Mouse (Mus musculus) cerebellum, adult 18-20 months (tissue): ENCODE measurements around the gene Wdr24.
A peak's percentile ranks its signal among the peaks of the same experiment; 100 is the strongest.

Source experiments
- DNase-seq, 2 experiments: peaks; one replicate each; pipeline ENCODE4 v3.0.0; 2021

Wdr24 gene

DNA sequence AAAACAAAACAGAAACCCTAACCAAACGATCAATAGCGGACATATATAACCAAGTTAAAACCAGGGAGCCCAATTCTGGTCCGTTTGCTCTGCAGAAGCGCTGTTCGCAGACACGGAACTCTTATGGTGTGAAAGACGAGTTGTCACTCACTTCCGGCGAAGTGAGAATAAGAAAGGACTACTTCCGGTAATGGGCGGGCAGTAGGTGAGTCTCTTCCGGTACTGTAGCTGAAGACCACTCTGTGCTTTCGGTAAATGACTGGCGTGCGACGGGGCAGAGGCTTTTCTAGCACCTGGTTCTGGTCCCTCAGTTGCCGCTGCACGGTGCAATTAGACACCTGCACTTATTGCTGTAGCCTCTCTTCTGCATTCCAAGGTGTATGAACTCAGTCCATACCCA, at the start of gene Wdr24:
TSS of gene Wdr24 (plus strand) at position 176 of the 400 bp plus-strand sequence.
- DNase-seq: peak; percentile 75 to 84

DNA sequence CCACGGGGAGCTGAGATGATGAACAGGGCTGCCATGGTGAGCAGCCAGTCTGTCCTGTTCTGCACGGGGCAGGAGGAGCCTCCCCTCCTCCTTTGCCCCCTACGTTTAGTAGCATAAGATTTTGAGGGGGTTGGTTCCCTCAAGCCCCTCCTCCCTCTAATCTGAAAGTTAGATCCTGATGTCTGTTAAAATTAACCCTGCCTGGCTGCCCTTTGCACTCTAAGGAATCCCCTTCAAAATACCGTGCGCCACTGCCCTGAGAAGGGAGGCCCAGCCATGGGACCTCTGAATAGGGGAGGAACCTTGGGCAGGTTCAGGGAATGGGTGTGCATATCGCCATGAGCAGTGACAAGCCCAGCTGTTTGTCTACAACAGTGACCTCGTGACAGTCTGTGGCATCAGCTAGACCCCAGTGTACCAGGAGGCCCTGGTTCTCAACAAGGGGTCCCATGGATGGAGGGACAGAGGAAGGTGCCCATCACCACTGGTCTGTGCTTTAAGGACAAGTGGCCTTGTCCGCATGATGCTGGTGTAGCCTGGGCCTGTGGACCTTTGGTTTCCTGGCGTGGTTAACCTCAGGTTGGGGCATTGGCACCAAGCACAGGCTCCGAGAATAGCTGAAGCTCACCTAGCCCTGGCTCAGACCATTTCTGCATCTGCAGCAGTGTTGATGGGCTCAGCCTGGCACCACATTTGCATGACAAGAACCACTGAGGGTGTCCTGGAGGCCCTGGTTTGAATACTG, 47.9 kb upstream of the Wdr24 start:
- no peak for DNase-seq

DNA sequence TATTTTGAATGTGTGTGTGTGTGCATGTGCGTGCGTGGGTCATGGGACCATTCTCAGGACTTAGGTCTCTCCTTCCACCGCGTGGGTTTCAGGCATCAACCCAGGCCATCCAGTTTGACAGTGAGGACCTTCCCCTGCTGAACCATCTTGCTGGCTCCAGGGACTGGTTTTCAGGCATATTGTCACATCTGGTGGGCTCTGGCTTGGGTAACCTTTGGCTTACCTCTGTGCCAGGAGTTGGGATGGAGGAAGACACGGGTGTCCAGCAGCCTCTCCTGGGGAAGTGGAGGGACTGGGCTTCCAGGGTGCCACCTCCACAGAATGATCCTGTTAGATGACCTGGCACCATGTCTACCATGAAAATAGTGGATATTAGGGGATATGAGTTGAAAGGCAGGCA, 45.5 kb upstream of the Wdr24 start:
- no peak for DNase-seq

DNA sequence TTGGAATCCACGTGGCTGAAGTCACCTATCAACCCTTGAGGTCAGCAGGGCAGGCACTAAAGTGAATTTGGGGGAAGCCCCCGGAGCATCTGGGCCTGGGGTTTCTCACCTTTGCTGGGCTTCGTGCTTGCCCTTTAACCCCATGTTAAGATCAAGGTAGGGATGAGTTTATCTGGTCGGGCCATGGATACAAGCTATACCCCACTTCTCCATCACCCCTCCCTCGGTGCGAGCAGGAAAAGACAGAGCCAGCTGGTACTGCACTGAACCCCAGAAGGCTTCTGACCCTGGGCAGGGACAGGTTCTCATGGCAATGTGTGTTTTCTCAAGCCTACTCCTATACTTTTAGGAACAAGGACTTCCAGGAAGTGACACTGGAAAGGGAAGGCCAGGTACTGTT, 42.1 kb upstream of the Wdr24 start:
- no peak for DNase-seq

DNA sequence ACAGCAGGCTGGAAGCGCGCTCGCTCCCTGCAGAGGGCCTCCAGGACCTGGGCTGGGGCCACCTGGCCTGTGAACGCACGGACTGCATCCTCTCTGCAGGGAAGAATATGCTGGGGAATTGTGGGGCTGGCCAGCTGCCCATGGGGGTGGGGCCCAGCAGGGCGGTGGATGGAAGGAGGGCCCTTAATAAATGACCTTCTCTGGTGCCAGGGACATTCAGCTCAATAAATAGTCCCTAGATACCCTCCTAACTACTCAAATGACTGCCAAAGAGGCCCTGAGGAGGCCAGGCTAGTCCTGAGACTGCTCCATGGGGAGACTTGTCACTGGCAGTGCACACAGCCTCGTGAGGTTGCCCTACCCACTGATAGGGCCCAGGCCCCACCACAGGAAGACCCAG, 40.3 kb upstream of the Wdr24 start:
- peak; percentile 57 to 69 for DNase-seq

DNA sequence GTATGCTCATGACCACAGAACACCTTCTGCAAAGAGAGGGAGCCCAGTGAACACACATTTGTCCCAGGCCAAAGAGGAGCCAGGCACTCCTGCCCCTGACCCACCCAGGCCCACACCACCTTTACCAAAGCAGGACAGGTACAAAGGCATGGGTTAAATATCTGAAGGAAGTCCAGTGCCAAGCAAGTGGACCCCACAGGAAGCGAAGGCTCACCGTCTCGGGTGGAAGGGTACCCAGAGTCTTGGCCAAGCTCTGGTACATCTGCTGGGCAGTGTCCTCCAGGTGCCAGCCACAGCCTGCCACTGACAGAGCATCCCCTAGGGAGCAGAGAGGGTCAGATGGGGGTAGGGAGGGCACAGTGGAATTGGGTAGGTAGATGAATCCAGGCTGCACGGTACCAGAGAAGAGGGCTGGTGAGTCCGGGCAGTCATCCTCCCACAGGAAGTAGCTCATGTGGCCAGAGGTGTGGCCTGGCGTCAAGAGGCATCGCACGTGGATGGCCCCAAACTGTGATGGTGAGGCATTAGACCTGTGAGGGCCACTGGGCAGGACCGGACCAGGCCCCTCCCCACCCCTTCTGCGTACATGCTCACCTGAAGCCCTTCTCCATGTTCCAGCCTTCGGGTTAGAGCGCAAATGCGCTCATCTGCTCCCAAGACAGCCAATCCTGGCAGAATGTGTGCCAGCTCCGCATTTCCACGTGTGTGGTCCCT, 39.4 kb upstream of the Wdr24 start:
- no peak for DNase-seq

DNA sequence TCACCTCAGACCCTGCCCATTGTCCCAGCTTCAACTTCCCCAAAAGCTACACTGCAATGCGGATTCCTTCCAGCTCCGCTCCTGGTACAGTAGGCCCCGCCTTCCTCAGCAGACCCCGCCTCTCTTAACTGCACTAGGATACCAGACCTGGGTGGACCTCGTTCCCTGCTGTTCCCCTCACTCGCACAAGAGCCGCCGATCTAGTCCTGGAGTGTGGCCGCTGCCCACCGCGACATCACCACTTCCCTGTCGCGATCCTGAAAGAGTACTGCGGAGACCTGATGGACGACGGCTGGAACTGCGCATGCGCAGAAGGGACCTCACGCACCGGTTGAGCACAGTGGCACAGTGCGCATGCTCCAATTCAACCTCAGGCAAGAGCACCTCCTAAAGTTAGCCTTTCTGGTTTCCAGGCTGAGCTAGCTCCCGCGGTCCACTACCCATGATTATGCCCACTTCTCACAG, 38.1 kb upstream of the Wdr24 start, which contains the start of gene Haghl:
TSS of gene Haghl (minus strand) at position 393 of the 465 bp plus-strand sequence.
- DNase-seq: peak; percentile 96 to 99

DNA sequence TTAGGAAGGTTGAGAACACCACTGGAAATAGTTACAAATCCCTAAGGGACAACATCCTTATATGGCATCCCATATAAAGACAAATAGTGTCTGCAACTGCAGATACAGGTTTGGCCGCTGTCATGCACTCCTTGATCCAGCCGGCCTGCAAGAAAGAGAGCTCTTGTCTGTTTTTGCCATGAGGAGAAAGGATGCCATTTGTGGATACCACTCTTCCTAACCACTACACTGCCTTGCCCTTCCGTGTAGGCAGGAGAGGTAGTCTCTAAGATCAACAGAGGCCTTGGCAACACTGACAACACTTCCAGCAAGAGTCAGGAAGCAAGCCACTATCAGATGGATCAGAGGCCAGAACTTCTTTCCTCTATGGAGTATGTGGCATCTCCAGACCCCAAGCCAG, 37.1 kb upstream of the Wdr24 start, which contains the start of gene Ccdc78:
TSS of gene Ccdc78 (plus strand) at position 301 of the 400 bp plus-strand sequence.
- DNase-seq: peak in 1 of 2 experiments; percentile 11

DNA sequence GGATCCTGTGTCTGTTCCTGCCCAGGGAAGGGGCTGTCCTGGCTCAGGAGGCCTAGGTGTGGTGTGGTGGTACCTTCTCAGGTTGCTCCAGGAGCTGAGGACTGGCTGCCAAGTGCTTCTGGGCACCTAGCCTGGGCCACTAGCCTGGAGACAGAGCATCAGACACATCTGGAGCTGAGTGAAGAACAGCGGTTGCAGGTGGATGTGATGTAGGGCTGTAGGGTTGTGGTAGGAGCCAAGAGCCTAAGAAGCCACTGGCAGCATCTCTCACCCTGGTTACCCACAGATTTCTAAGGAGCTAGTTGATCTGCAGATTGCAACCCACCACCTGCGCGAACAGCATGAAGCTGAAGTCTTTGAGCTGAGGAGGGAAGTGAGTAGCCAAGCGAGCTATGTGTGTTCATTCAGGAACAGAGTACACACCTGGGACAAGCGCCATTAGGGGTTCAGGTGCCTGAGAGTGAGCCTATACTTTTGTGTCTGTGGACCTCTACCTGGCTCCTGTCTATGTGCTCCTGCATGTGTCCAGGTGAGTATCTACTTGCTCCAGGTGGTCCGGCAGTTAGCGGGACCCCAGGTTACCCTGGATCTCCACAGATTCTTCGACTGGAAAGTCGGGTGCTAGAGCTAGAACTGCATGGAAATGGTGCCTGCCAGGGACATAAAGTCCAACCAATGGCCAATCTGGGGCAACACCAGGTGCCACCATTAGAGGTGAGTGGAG, 36.5 kb upstream of the Wdr24 start:
- DNase-seq: peak in 1 of 2 experiments; percentile 12

DNA sequence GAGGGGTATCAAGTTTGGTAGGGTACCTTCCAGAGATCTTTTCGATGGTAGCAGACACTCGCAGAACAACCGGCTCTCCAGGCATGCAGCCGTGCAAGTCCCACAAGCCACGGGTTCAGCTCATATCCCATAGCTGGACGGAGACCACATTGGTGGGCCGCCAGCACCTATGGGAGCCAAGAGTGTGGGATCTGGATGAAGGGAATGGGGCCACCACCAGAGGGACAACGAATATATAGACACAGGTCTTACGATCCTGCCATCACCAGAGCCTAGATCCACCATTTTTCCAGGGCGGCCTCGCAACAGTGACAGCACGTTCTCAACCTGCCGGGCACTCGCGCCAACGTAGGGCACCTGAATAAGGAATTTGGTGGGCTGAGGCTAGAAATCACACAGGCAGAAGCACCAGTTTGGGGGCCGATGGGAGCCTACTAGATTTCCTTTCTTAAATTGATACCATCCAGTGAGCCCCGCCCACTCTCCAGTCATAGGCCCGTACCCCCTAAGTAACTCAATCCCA, 32.0 kb upstream of the Wdr24 start:
- peak in 1 of 2 experiments; percentile 28 for DNase-seq

DNA sequence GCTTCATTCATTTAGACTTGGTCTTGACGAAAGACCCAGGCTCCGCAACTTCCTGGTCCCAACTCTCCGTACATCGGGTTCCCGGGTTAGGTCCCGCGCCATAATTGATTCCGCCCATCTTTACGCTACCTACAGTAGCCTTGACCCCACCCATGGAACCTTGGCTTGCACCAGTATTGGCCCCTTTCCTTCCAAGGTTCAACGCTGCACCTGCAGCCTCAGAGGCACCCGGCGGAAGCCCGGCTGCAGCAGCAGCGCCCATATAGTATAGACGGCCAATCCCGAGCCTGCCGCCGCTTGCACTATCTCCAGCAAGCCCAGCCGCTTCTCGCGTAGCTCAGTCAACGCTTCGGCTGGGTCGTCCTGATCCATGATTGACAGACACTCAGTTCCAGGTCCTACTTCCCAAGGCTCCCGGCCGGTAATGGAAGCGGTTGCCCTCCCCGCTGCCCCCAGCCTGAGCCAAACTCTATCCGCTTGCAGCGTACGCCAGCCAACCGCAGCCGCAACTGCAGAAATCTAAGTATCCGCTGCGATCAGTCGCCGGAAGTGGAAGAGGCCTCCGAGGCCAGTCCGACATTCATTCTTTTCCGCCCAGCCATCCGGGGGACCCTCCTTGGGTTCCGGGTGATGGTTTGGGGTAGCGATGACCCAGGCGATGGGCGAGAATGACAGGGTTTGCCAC, 31.4 kb upstream of the Wdr24 start:
- peak; percentile 79 to 90 for DNase-seq

DNA sequence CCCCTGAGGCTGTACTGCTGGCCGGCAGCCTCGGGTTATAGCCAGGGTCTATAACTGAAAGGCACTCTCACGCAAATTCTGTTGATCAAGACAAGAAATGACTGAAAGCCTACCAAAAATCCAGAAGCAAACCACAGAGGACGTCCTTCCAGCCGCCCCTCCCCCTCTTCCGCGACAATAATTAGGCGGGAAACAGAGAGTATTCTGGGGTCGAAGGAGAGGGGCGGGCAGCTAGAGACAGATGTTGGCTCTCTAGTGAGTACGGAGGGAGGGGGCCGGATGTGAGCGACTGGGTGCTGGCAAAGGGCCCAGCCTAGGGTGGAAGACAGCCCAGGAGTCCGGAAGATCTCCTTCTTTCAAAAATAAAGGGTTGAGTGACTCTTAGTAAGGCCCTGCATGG, 30.8 kb upstream of the Wdr24 start, which contains the start of gene Fam173a:
TSS of gene Fam173a (minus strand) at position 287 of the 400 bp plus-strand sequence.
- DNase-seq: peak in 1 of 2 experiments; percentile 62

DNA sequence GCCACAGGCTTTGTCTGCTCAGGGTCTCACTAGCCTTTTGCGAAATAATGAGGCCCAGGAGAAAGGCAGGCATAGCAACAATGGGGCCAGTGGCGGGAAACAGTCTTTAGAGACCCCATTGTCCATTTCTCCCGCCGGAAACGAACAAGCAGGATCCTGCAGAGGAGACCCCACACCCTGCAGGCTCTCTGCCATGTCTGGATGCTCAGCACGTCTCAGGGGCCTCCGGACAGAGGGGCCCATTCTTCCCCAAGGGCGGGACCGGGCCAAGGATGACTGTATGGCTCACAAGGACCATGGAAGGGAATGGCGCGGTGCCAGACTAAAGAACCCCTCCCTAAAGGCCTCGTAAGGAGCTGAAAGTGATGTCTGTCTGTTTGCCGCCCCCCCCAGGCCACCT, 29.2 kb upstream of the Wdr24 start:
- DNase-seq: peak; percentile 22 to 27

DNA sequence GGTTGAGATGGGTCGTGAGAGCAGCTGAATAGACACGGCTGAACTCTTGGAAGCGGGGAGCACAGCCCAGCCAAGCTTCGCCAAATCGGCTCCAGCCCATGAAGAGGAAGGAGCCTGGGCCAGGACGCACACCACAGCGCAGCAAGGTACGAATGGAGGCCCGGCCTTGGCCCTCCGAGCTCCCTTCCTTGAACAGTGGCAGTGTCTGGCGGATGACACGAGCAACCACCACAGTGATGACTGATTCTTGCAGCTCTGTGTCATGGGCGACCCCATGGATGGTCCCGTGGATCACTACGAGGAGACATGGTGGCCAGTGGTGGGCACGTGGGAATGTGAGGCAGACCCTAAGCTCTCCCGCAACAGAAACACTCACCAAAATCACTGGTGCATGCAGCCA, 28.4 kb upstream of the Wdr24 start:
- DNase-seq: no peak

DNA sequence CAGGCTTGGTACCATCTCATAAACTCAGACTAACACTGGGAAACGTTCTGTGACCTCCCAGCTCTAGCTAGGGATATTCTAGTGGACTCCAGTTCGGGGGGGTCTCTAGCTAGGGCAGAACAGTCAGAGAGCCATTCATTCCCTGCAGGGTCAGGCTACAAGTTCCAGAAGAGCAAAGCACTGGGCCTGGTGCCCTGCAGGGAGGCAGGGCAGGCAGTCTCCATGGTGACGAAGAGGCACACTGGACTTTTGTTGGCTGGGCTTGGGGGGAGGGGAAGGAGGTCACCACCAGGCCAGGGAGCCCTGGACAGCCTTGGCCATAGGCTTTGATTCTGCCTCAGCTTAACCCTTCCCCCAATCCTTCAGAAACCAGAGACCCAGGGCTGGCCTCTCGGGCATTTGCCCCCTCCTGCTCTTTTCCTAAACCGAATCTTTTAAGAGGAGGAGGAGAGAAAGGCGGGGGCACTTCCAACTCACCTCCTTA, 27.8 kb upstream of the Wdr24 start, which contains the start of gene AC134908.4:
TSS of gene AC134908.4 (minus strand) at position 51 of the 484 bp plus-strand sequence.
- peak; percentile 37 to 53 for DNase-seq

DNA sequence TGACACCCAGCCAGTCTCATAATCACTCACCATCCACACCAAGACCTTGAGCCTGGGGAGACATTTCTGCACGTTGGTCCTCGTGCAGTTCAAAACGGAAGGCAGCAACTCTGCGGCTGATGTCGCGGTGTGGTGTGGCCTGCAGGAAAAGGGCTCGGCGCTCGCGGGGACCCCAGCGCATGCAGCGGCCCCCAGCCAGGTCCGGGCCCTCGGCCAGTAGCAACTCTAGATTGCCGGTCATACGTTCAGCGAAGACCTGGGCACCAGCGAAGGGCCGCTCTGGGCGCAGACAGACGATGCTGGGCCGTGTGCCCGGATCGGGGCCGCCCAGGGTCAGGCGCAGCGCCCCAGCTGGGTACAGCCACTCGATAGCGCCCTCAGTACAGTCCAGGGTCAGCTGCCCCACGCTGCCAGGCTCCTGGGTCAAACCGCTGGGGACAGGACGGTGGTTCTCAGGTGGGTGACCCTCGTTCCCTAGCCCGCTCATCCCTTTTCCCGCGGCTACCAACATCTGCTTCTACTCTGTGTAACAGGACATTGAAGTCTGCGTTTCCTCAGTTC, 27.1 kb upstream of the Wdr24 start:
- DNase-seq: peak in 1 of 2 experiments; percentile 45

DNA sequence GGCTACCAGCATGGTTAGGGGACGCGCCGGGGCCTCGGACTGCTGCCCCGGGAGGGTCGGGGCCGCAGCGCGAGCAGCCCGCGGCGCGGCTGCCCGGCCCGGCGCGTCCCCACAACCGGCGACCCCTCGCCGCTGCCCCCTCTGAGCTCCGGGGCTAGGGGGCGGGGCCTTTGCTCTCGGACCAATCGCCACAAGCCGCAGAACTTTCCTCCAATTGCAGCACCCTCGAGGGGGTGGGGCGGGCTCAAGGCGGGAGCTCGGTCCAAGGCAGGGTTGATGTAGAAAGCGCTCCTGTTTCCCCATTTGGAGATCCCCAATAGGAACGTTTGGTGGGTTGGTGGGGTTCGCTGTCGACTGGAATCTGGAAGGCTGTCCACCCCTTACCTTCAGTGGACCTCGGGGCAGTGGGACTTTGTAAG, 26.5 kb upstream of the Wdr24 start, which contains the start of gene Metrn:
TSS of gene Metrn (minus strand) at position 186 of the 419 bp plus-strand sequence.
- DNase-seq: peak; percentile 73 to 81

DNA sequence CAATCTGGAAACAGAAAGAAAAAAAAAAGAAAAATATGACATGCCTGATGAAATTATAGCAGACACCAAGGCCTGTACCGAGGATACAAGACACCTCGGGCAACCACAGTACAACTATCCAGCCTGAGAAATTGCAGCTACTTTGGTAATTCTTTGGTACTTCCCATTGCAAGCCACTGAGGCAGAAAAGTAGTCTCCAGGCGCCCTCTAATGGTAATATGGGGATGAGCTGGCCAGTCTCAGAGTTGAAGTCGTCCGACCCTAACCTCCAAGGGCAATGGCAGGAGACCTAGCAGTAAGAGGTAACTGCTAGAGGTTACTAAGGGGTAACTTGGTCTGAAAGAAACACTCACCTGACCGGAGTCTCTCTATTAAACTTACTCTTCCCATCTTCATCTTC, 22.4 kb upstream of the Wdr24 start:
- DNase-seq: peak; percentile 74 to 75

DNA sequence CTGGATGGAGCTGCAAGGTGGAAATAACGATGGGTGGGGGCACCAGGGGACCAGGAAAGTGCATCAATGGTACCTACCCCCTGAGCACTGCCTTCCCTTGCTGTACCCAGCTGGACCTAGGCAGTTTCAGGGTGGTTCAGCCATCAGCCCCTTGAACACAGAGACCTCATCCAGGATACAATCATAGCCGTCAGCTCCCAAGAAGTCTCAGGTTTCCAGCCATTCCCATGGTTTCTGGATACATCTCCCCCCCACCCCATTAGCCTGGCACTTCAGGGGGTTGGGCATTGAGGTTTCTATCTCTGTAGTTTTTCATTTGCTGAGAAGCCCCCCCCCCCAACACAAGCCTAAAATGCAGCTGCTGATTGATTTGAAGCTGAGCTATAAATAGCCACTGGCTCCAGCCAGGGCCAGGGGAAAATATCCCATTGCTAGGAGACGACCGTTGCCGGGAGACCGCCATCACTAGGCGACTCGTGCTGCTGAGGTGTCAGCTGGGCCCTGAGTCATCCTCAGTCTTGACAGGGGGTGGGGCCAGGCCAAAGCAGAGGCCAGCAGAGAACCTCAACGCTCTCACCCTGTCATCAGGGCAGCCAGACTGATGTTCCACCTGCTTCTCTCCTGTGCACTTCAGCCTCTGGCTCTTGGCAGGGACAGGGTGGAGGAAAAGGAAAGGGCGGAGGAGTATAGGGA, 20.5 kb upstream of the Wdr24 start:
- DNase-seq: peak in 1 of 2 experiments; percentile 33

DNA sequence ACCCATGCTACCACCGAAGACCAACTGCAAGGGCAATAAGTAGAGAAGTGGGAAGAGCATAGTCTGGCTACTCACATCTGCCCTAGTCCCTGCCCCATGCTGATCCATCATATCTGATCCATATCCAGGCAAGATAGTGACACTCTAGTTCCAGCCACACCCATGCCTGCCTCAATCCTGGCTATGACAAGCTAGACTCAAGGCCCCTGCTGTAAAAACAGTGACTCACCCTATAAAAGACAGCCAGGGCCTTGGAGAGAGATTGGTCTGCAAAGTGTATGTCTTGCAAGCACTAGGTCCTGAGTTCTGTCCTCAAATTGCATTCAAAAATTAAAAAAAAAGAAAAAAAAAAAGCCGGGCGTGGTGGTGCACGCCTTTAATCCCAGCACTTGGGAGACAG, 16.9 kb upstream of the Wdr24 start:
- DNase-seq: no peak

DNA sequence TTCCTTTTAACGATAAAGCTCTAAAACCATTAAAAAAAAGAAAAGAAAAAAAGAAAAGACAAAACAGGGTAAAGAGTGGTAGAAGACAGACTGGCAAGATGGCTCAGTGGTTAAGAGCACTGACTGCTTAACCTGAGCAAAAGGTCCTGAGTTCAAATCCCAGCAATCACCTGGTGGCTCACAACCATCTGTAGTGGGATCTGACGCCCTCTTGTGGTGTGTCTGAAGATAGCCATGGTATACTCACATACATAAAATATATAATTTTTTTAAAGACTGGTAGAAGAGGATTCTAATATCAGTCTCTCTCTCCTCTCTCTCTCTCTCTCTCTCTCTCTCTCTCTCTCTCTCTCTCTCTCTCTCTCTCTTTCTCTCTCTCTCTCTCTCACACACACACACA, 16.0 kb upstream of the Wdr24 start:
- DNase-seq: peak; percentile 17 to 36
